Mouse (Mus musculus) cerebellum, adult 11 months (tissue): ENCODE results near the gene Cacng4.
A peak's percentile ranks its signal among the peaks of the same experiment; 100 is the strongest.

Experiments used
- DNase-seq: peaks from one replicate; pipeline ENCODE4 v3.0.0; 2022

The Cacng4 gene

GRCm38 (mm10) chr11:107768361-107768760 is 26.0 kb downstream of the Cacng4 start:
- no peak for DNase-seq

- DNase-seq, result peak; percentile 15
Measured at GRCm38 (mm10) chr11:107766932-107767331, 27.4 kb downstream of the Cacng4 start.

GRCm38 (mm10) chr11:107762688-107763460 is 31.5 kb downstream of the Cacng4 start:
- no peak for DNase-seq

GRCm38 (mm10) chr11:107761790-107762500 is 32.4 kb downstream of the Cacng4 start:
- DNase-seq, result no peak

- DNase-seq, result no peak
Measured at GRCm38 (mm10) chr11:107760001-107760400, 34.4 kb downstream of the Cacng4 start.

- no peak for DNase-seq
Measured at GRCm38 (mm10) chr11:107759516-107759915, 34.8 kb downstream of the Cacng4 start.

GRCm38 (mm10) chr11:107749114-107749513 is 45.2 kb downstream of the Cacng4 start:
- DNase-seq, result no peak

- no peak for DNase-seq
Measured at GRCm38 (mm10) chr11:107748243-107749035, 45.9 kb downstream of the Cacng4 start.

GRCm38 (mm10) chr11:107743100-107743499 is 51.3 kb downstream of the Cacng4 start:
- no peak for DNase-seq

GRCm38 (mm10) chr11:107738418-107739099 is 55.8 kb downstream of the Cacng4 start:
- DNase-seq, result no peak

- DNase-seq, result no peak
Measured at GRCm38 (mm10) chr11:107737886-107738285, 56.5 kb downstream of the Cacng4 start.

GRCm38 (mm10) chr11:107734133-107734532 is 60.2 kb downstream of the Cacng4 start:
- DNase-seq, result no peak

GRCm38 (mm10) chr11:107731498-107731897 is 62.9 kb downstream of the Cacng4 start:
- DNase-seq, result no peak

GRCm38 (mm10) chr11:107730940-107731339 is 63.4 kb downstream of the Cacng4 start:
- DNase-seq, result peak; percentile 38

GRCm38 (mm10) chr11:107729141-107729540 is 65.2 kb downstream of the Cacng4 start:
- DNase-seq, result no peak

- DNase-seq, result no peak
Measured at GRCm38 (mm10) chr11:107728073-107728863, 66.1 kb downstream of the Cacng4 start.

- DNase-seq, result no peak
Measured at GRCm38 (mm10) chr11:107724603-107725002, 69.8 kb downstream of the Cacng4 start.

GRCm38 (mm10) chr11:107721057-107721456 is 73.3 kb downstream of the Cacng4 start:
- no peak for DNase-seq

- no peak for DNase-seq
Measured at GRCm38 (mm10) chr11:107720264-107721021, 73.9 kb downstream of the Cacng4 start.

- DNase-seq, result no peak
Measured at GRCm38 (mm10) chr11:107716332-107716938, 77.9 kb downstream of the Cacng4 start, which contains the start of gene Cacng1. TSS of gene Cacng1 (minus strand) at chr11:107716522.

- no peak for DNase-seq
Measured at GRCm38 (mm10) chr11:107714368-107714767, 80.0 kb downstream of the Cacng4 start.
